Mouse (Mus musculus) liver, adult 2 months (tissue): ENCODE measurements around the gene Ssbp2.

ENCODE experiments used
- CTCF ChIP-seq: fragments of 200-500 bp; IDR thresholded peaks from 2 replicates; pipeline ENCODE4 v1.5.1; 2011; ENCODE audit warnings: low read depth, low read length, control low read depth
- POLR2A ChIP-seq: fragments of 200-500 bp; IDR thresholded peaks from 2 replicates; pipeline ENCODE4 v1.6.1; 2011; ENCODE audit warnings: low read length, control low read depth; ENCODE audit not compliant: insufficient read depth; ENCODE audit errors: extremely low read depth

- TF ChIP-seq POLR2A (no peak), CTCF (no peak)
These were observed 131.8 kb downstream of the Ssbp2 start for GRCm38 (mm10) chr13:91591863-91592262.
